Mouse (Mus musculus) thymus, adult 2 months (tissue): ENCODE measurements around the gene Crocc.

Experiments used
- CTCF ChIP-seq: fragments of 200-500 bp; IDR thresholded peaks from 2 replicates; pipeline ENCODE4 v1.5.1; 2012; ENCODE audit warnings: mild to moderate bottlenecking, control low read depth, low read length, moderate library complexity, borderline replicate concordance; ENCODE audit not compliant: control insufficient read depth, poor library complexity, insufficient read depth; ENCODE audit errors: extremely low read depth
- POLR2A ChIP-seq: fragments of 200-500 bp; IDR thresholded peaks from 2 replicates; pipeline ENCODE4 v1.6.1; 2012; ENCODE audit warnings: mild to moderate bottlenecking, low read length, control low read depth, moderate library complexity; ENCODE audit not compliant: control insufficient read depth, poor library complexity, insufficient read depth; ENCODE audit errors: extremely low read depth

- TF ChIP-seq POLR2A (no peak), CTCF (no peak)
These were observed 85.0 kb downstream of the Crocc start for GRCm38 (mm10) chr4:140975356-140975755.
